Mouse (Mus musculus) kidney, postnatal 0 days (tissue): ENCODE data around the gene Tgfbr3. TPM values are rescaled to one million over a fixed set of nuclear protein-coding genes. Genes with fewer than 3 reads are reported as not detected.
A peak's percentile ranks its signal among the peaks of the same experiment; 100 is the strongest.

Experiments used
- ATAC-seq: fragments of 200-750 bp; cut with Nextera tagmentation; replicated peaks from 2 replicates; pipeline ENCODE4 v1.8.0; 2017; ENCODE audit warnings: low read depth, moderate number of reproducible peaks, moderate TSS enrichment, moderate library complexity; ENCODE audit not compliant: low FRiP score
- DNase-seq: peaks from one replicate; pipeline ENCODE4 v3.0.0-alpha.2; 2016; ENCODE audit warnings: low spot score
- H3K27ac ChIP-seq: fragments of 300-500 bp; sonication (generic); 2 replicates; pipeline ENCODE4 v1.5.1; 2014; ENCODE audit warnings: mild to moderate bottlenecking
- H3K27me3 ChIP-seq: fragments of 300-500 bp; sonication (generic); 2 replicates; pipeline ENCODE4 v1.6.1; 2014; ENCODE audit warnings: low read length, mixed read lengths; ENCODE audit not compliant: insufficient read depth
- H3K36me3 ChIP-seq: fragments of 300-500 bp; sonication (generic); 2 replicates; pipeline ENCODE4 v1.6.1; 2014; ENCODE audit warnings: low read length, mixed read lengths; ENCODE audit not compliant: insufficient read depth
- H3K4me1 ChIP-seq: fragments of 300-500 bp; sonication (generic); replicated peaks from 2 replicates; pipeline ENCODE4 v1.6.1; 2014; ENCODE audit warnings: antibody characterized with exemption, low read length, mixed read lengths; ENCODE audit not compliant: insufficient read depth
- H3K4me2 ChIP-seq: fragments of 300-500 bp; sonication (generic); 2 replicates; pipeline ENCODE4 v1.6.1; 2014; ENCODE audit warnings: mild to moderate bottlenecking, low read length, moderate library complexity, mixed read lengths
- H3K4me3 ChIP-seq: fragments of 300-500 bp; sonication (generic); replicated peaks from 2 replicates; pipeline ENCODE4 v1.5.1; 2014; ENCODE audit warnings: low read depth, low read length
- H3K9ac ChIP-seq: fragments of 300-500 bp; sonication (generic); 2 replicates; pipeline ENCODE4 v1.6.1; 2014; ENCODE audit warnings: low read depth, low read length
- H3K9me3 ChIP-seq: fragments of 300-500 bp; sonication (generic); replicated peaks from 2 replicates; pipeline ENCODE4 v1.6.1; 2016; ENCODE audit warnings: low read length, inconsistent platforms, mixed read lengths
- CTCF ChIP-seq: IDR thresholded peaks from 2 replicates; pipeline ENCODE4 v1.5.1; 2016; ENCODE audit warnings: antibody characterized with exemption, low read depth, mild to moderate bottlenecking, moderate library complexity
- whole genome bisulfite sequencing: fragments of 180-500 bp; shearing (Covaris S2); extraction: QIAGEN DNeasy Blood & Tissue Kit; methylation state at CpG from one replicate; pipeline ENCODE4 v1.1.7; 2014; 5-methylcytosine and 5-hydroxymethylcytosine counted together
- polyA plus RNA-seq: library from polyadenylated mRNA; unstranded; fragments of >200 nt; fragmentation: Nextera tagmentation; extraction: Ambion mirVana; gene quantifications from 2 replicates; pipeline ENCODE4 v1.2.1, GENCODE M21; 2015

Gene Tgfbr3
- polyA plus RNA-seq, 1 experiment from 2014 or later: 10.8 TPM

DNA sequence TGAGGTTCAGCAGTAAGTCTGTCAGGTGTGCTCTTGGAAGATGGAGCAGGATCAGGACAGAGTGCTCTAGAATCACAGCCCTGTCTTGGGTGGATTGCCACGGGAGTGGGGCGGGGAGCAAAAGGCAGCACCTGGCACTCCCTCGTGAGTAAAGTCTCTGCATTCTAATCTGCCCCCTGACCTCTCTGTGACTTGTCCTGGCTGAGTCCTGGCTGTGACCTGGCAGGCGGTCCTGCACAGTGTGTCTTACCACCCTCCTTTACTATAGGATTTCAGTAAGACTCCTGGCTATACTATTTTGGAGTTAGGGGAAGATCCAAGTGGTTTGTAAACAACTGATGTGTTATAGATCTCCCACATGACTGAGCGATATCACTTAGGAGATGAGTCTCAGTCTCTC, 199.5 kb downstream of the Tgfbr3 start:
- Histone ChIP-seq H3K27me3 (no peaks in the 10 kb centered on the region), H3K36me3 (no peaks in the 10 kb centered on the region), H3K4me3 (no peak overlapping the region), H3K9ac (no peak overlapping the region), H3K4me1 (peaks cover 16% of the 10 kb centered on the region; the same call in 1 of the 2 replicates), H3K9me3 (no peaks in the 10 kb centered on the region), H3K27ac (no peak overlapping the region), H3K4me2 (no peak overlapping the region)
- TF ChIP-seq CTCF: no peak
- DNase-seq: no peak
- WGBS: 60% methylated on average over 5 of the region's 5 CpGs
- no peak for ATAC-seq

DNA sequence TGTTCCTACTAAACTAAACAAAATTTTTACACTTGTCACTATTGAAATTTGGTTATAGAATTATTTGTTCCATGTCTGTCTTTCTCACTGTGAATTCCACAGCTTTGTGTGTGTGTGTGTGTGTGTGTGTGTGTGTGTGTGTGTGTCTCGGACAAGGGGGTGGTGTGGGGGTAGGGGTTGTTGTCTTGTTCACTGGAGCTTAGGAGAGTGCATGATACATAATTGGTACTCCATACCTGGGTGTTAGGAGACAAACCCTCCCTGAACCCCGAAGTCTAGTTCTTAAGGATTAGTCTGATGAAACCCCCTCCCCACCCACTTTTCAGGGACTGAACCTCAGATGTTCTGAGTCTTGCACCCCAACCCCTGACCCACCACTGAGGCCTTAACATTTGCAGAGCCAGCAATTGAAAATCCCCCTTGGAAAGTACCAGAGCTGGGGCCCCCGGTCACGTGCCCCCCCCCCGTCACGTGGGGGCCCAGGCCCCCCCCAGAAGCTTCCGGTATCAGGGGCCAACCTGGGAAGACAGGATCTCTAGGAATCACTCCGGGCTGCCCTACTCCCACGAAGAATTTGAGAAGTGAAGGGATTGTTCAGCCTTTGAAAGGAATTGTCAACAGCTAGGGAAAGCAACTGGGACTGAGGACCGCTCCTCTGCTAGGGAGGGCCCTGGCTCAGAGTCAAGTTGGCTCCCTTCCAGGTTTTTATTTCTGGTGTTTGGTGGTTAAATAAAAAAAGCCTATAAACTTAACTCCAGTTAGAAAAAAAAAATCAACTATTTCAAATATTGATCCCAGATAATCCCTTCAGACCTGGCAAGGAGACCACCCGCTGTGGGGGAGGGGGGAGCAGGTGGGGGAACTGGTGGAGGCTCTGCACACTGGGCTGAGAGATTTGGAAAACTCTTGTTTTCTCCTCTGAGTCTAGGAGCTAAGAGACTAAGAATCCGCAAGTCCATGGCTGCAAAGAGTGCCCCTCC, 201.3 kb downstream of the Tgfbr3 start:
- ATAC-seq (peak; percentile 81), DNase-seq (peak; percentile 96)
- Histone ChIP-seq H3K27ac (peak overlapping the region; percentile 83), H3K9ac (no peak overlapping the region), H3K4me2 (peak overlapping the region; percentile 27), H3K4me1 (peaks cover 16% of the 10 kb centered on the region; the same call in 1 of the 2 replicates), H3K4me3 (0 out of 2 replicates have a peak overlapping the region, but pooled peaks have one; percentile 5), H3K27me3 (no peaks in the 10 kb centered on the region), H3K36me3 (no peaks in the 10 kb centered on the region), H3K9me3 (no peaks in the 10 kb centered on the region)
- 16% methylated on average over 12 of the region's 12 CpGs for WGBS
- TF ChIP-seq CTCF: no peak

DNA sequence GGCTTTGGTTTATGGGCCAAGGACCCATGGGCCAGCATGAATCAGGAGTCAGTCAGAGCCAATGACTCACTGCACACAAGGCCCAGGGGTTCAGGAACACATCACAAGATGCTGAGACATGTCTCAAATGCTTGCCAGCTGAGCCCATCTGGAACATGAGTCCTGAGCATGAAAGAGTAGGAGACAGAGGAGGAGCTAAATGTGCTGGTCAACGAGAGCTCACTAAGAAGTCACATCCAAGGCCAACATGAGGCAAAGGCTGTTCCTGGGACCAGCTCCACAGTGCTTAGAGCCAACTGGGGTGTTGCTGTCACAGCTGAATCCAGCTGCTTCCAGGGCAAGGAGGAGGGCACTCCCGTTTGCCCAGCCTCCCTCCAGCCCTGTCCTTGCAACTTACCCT, 202.1 kb downstream of the Tgfbr3 start:
- Histone ChIP-seq H3K27ac (peak overlapping the region; percentile 83; the same call in 1 of the 2 replicates), H3K9me3 (no peaks in the 10 kb centered on the region), H3K4me3 (no peak overlapping the region), H3K4me1 (peaks cover 16% of the 10 kb centered on the region; the same call in 1 of the 2 replicates), H3K36me3 (no peaks in the 10 kb centered on the region), H3K27me3 (no peaks in the 10 kb centered on the region), H3K9ac (no peak overlapping the region), H3K4me2 (no peak overlapping the region)
- WGBS: 15% methylated on average over 2 of the region's 2 CpGs
- peak; percentile 82 for DNase-seq
- ATAC-seq: peak; percentile 81
- no peak for TF ChIP-seq CTCF

DNA sequence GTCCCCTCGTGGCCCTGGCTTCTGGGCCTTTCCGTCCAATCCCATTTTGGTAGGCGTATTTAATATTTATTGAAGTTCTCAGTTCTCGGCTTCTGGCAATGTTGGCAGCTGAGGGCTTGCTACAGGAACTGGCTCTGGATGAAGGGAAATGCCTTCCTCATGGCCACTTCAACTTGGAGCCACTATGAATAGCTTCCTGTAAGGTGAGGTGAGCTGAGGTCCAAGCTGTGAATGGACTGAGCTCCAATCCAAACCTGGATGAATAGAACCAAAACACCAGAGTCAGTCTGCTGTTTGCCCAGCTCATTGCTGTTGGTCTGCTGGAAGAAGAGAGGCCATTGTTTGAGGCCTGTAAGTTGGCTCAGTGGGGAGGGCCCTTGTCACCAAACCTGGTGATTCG, 203.3 kb downstream of the Tgfbr3 start:
- Histone ChIP-seq H3K4me2 (no peak overlapping the region), H3K27me3 (no peaks in the 10 kb centered on the region), H3K36me3 (no peaks in the 10 kb centered on the region), H3K27ac (no peak overlapping the region), H3K4me3 (no peak overlapping the region), H3K9ac (no peak overlapping the region), H3K9me3 (no peaks in the 10 kb centered on the region), H3K4me1 (peaks cover 16% of the 10 kb centered on the region; the same call in 1 of the 2 replicates)
- TF ChIP-seq CTCF: no peak
- ATAC-seq: no peak
- 80% methylated on average over 5 of the region's 5 CpGs for WGBS
- no peak for DNase-seq

DNA sequence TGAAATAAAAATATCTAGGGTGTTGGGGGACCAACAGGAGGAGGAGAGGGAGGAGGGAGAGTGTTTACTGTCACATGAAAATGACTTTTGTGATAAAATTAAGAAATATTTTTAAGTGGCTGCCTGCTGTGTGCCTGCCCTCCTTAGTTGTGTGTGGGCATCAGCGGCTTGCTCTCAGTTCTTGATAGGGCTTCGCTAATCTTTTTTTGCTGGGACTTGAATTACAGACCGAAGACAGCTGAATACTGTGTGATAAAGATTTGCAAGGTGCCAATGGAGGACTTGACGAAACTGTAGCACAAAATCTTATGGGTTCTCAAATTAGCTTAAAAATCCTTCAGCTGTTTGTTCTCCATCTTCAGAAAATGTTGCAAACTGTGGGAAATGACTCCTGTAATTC, 205.0 kb downstream of the Tgfbr3 start:
- no peak overlapping the region for H3K4me2 ChIP-seq
- peaks cover 16% of the 10 kb centered on the region; the same call in 1 of the 2 replicates for H3K4me1 ChIP-seq
- TF ChIP-seq CTCF: no peak
- H3K36me3 ChIP-seq: no peaks in the 10 kb centered on the region
- H3K9ac ChIP-seq: no peak overlapping the region
- 90% methylated on average over 4 of the region's 4 CpGs for WGBS
- no peaks in the 10 kb centered on the region for H3K9me3 ChIP-seq
- ATAC-seq: no peak
- H3K27ac ChIP-seq: no peak overlapping the region
- H3K4me3 ChIP-seq: no peak overlapping the region
- no peaks in the 10 kb centered on the region for H3K27me3 ChIP-seq
- DNase-seq: no peak

DNA sequence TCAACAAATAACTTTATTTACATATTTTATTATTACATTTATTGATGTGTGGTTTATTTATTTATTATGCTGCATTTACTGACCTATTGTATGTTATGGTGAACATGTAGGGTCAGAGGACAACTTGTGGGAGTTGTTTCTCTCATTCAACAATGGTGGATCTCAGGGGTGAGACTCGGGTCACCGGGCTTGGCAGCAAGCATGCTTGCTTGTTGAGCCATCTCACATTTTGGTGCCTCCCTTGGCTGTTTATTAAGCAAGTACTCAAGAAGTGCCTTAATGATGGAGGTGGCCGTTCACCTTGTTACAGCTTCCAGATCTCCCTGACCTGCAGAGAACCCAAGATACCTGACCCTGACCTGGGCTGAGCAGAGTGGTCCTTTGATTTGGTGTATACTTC, 207.4 kb downstream of the Tgfbr3 start:
- Histone ChIP-seq H3K27ac (no peak overlapping the region), H3K36me3 (no peaks in the 10 kb centered on the region), H3K4me3 (no peak overlapping the region), H3K4me2 (no peak overlapping the region), H3K9ac (no peak overlapping the region), H3K27me3 (no peaks in the 10 kb centered on the region), H3K4me1 (peaks cover 8% of the 10 kb centered on the region; the same call in 1 of the 2 replicates), H3K9me3 (no peaks in the 10 kb centered on the region)
- no peak for TF ChIP-seq CTCF
- ATAC-seq (no peak), DNase-seq (no peak)
- 54% methylated on average over 3 of the region's 3 CpGs for WGBS
